Mouse (Mus musculus) olfactory bulb, adult 2 months (tissue): ENCODE data around the gene Rnf150.

Experiments used
- CTCF ChIP-seq: fragments of 200-500 bp; IDR thresholded peaks from 2 replicates; pipeline ENCODE4 v1.5.1; 2012; ENCODE audit warnings: low read depth, mild to moderate bottlenecking, low read length, moderate library complexity; ENCODE audit not compliant: insufficient read depth
- POLR2A ChIP-seq: fragments of 200-500 bp; IDR thresholded peaks from 2 replicates; pipeline ENCODE4 v1.6.1; 2012; ENCODE audit warnings: mild to moderate bottlenecking, low read depth, low read length, moderate library complexity; ENCODE audit not compliant: insufficient read depth

DNA sequence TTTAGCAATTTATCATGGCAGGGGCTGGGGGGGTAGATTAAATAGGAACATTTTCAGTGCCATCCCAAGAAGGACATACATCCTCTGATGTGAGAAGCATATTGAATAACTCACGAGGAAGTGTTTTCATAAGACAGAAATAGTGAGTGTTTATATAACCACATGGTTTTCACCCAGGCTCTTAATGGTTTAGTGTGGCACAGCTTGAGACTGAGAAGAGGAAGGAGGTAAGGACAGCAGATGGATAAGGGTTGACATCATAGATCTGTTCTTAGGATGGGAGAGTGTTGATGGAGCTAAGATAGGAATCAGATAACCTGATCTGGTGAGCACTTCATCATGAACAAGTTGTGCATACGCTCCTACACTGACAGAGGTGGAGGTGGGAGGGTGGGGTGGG lies 101.4 kb downstream of the Rnf150 start:
- no peak for TF ChIP-seq CTCF
- TF ChIP-seq POLR2A = no peak
